Mouse (Mus musculus): ENCODE data around the gene Agpat4. TPM values are rescaled to one million over a fixed set of nuclear protein-coding genes. Genes with fewer than 3 reads are reported as not detected.

Gene Agpat4
- polyA plus RNA-seq, 2 experiments = 22.1 to 23.7 TPM

GRCm38 (mm10) chr17:12160540-12160939 is 42.0 kb downstream of the Agpat4 start:
- no peaks in the 10 kb centered on the region for H3K9me3 ChIP-seq (ENCODE audit: control insufficient read depth, low read length)
- H3K36me3 ChIP-seq (ENCODE audit: control insufficient read depth, insufficient read depth, low read length) = peaks cover 8% of the 10 kb centered on the region; the same call in 1 of the 2 replicates
- no peak for DNase-seq (ENCODE audit: low spot score)
- 97% methylated on average over 2 of the region's 2 CpGs for WGBS
- H3K4me3 ChIP-seq (replicated peaks; ENCODE audit: low read length) = no peak overlapping the region
- no peak for TF ChIP-seq POLR2A (IDR thresholded peaks at IDR 0.05; ENCODE audit: borderline replicate concordance, extremely low read depth, insufficient read depth, insufficient read length)
- no peak overlapping the region for H3K4me2 ChIP-seq (replicated peaks; ENCODE audit: low read depth, low read length, severe bottlenecking)
- no peak overlapping the region for H3K27ac ChIP-seq (replicated peaks; ENCODE audit: low read depth, low read length)
- peaks cover 15% of the 10 kb centered on the region for H3K4me1 ChIP-seq (ENCODE audit: control insufficient read depth, insufficient read depth, low read length)
- no peak for ATAC-seq (ENCODE audit: low FRiP score, low read depth)
- no peak overlapping the region for H3K9ac ChIP-seq (ENCODE audit: low read depth, low read length, severe bottlenecking)
- no peaks in the 10 kb centered on the region for H3K27me3 ChIP-seq (ENCODE audit: control insufficient read depth, insufficient read depth, low read length)

DNA sequence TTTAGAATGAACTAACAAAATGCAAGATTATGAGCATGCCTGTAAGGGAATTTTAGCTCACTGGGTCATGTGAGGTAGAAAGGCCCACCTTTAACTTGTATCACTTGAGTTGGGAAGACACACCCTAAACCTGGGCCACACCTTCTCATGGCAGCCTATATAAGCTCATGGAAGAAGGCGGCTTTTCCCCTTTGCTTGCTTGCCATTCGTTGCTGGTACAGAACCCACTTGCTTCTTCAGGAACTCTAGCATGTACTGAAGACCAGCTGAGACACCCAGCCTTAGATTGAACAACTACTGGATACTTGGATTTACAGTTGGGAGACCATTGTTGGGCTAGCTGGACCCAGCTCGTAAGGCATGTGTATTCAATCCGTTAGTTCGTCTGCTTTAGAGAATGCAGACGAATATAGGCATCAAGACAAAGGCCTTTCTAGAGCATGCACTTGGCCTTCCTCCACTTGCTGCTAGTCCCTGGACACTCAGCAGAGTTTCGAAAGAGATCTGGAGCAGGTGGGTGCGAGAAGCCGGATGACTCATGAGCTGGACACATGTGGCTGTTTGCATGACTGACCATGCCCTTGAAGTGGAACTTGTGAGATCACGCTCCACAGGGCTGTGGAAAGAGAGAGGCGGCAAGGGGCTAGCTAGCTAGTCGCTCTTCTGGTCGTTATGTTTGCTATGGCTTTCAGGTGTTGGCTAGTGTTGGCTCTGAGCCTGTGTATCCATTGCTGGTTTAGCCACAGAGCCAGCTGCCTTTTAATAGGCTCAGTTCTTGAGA is 42.7 kb downstream of the Agpat4 start:
- Histone ChIP-seq H3K27ac (replicated peaks; ENCODE audit: low read depth, low read length) (no peak overlapping the region), H3K27me3 (ENCODE audit: control insufficient read depth, insufficient read depth, low read length) (no peaks in the 10 kb centered on the region), H3K4me3 (replicated peaks; ENCODE audit: low read length) (no peak overlapping the region), H3K9ac (ENCODE audit: low read depth, low read length, severe bottlenecking) (no peak overlapping the region), H3K36me3 (ENCODE audit: control insufficient read depth, insufficient read depth, low read length) (peaks cover 11% of the 10 kb centered on the region), H3K4me2 (replicated peaks; ENCODE audit: low read depth, low read length, severe bottlenecking) (no peak overlapping the region), H3K4me1 (ENCODE audit: control insufficient read depth, insufficient read depth, low read length) (peaks cover 15% of the 10 kb centered on the region), H3K9me3 (ENCODE audit: control insufficient read depth, low read length) (no peaks in the 10 kb centered on the region)
- WGBS = 83% methylated on average over 13 of the region's 13 CpGs
- no peak for TF ChIP-seq POLR2A (IDR thresholded peaks at IDR 0.05; ENCODE audit: borderline replicate concordance, extremely low read depth, insufficient read depth, insufficient read length)
- no peak for DNase-seq (ENCODE audit: low spot score)
- no peak for ATAC-seq (ENCODE audit: low FRiP score, low read depth)

DNA sequence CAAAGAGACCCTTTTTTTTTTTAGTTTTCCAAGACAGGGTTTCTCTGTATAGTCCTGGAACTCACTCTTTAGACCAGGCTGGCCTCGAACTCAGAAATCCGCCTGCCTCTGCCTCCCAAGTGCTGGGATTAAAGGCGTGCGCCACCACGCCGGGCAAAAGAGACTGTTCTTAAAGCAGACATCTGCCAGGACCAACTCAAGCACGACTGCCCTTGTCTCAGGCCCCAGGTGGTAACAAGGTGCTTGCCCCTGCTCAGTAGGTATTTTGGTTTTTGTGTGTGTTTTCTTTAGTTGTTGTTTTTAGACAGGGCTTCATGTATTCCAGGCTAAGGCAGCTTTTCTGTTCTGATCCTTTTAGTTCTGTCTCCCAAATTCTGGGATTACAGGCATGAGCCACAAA is 43.4 kb downstream of the Agpat4 start:
- Histone ChIP-seq H3K9ac (ENCODE audit: low read depth, low read length, severe bottlenecking) (no peak overlapping the region), H3K27ac (replicated peaks; ENCODE audit: low read depth, low read length) (no peak overlapping the region), H3K4me2 (replicated peaks; ENCODE audit: low read depth, low read length, severe bottlenecking) (no peak overlapping the region), H3K9me3 (ENCODE audit: control insufficient read depth, low read length) (no peaks in the 10 kb centered on the region), H3K36me3 (ENCODE audit: control insufficient read depth, insufficient read depth, low read length) (peaks cover 11% of the 10 kb centered on the region), H3K27me3 (ENCODE audit: control insufficient read depth, insufficient read depth, low read length) (no peaks in the 10 kb centered on the region), H3K4me3 (replicated peaks; ENCODE audit: low read length) (no peak overlapping the region), H3K4me1 (ENCODE audit: control insufficient read depth, insufficient read depth, low read length) (peaks cover 15% of the 10 kb centered on the region)
- DNase-seq (ENCODE audit: low spot score) (no peak), ATAC-seq (ENCODE audit: low FRiP score, low read depth) (no peak)
- WGBS = 93% methylated on average over 7 of the region's 7 CpGs
- TF ChIP-seq POLR2A (IDR thresholded peaks at IDR 0.05; ENCODE audit: borderline replicate concordance, extremely low read depth, insufficient read depth, insufficient read length) = no peak

GRCm38 (mm10) chr17:12162824-12163223 is 44.3 kb downstream of the Agpat4 start:
- Histone ChIP-seq H3K27me3 (ENCODE audit: control insufficient read depth, insufficient read depth, low read length) (no peaks in the 10 kb centered on the region), H3K27ac (replicated peaks; ENCODE audit: low read depth, low read length) (peak overlapping the region; percentile 26; the same call in 1 of the 2 replicates), H3K9ac (ENCODE audit: low read depth, low read length, severe bottlenecking) (no peak overlapping the region), H3K9me3 (ENCODE audit: control insufficient read depth, low read length) (no peaks in the 10 kb centered on the region), H3K36me3 (ENCODE audit: control insufficient read depth, insufficient read depth, low read length) (peaks cover 9% of the 10 kb centered on the region), H3K4me3 (replicated peaks; ENCODE audit: low read length) (no peak overlapping the region), H3K4me1 (ENCODE audit: control insufficient read depth, insufficient read depth, low read length) (peaks cover 15% of the 10 kb centered on the region), H3K4me2 (replicated peaks; ENCODE audit: low read depth, low read length, severe bottlenecking) (no peak overlapping the region)
- TF ChIP-seq POLR2A (IDR thresholded peaks at IDR 0.05; ENCODE audit: borderline replicate concordance, extremely low read depth, insufficient read depth, insufficient read length) = no peak
- DNase-seq (ENCODE audit: low spot score) (peak; percentile 49), ATAC-seq (ENCODE audit: low FRiP score, low read depth) (no peak)
- WGBS = 40% methylated on average over 4 of the region's 4 CpGs

GRCm38 (mm10) chr17:12163403-12163802 is 44.9 kb downstream of the Agpat4 start:
- no peaks in the 10 kb centered on the region for H3K27me3 ChIP-seq (ENCODE audit: control insufficient read depth, insufficient read depth, low read length)
- no peaks in the 10 kb centered on the region for H3K9me3 ChIP-seq (ENCODE audit: control insufficient read depth, low read length)
- H3K4me3 ChIP-seq (replicated peaks; ENCODE audit: low read length) = no peak overlapping the region
- H3K27ac ChIP-seq (replicated peaks; ENCODE audit: low read depth, low read length) = no peak overlapping the region
- ATAC-seq (ENCODE audit: low FRiP score, low read depth) (peak; percentile 74), DNase-seq (ENCODE audit: low spot score) (peak; percentile 58)
- no peak for TF ChIP-seq POLR2A (IDR thresholded peaks at IDR 0.05; ENCODE audit: borderline replicate concordance, extremely low read depth, insufficient read depth, insufficient read length)
- H3K4me1 ChIP-seq (ENCODE audit: control insufficient read depth, insufficient read depth, low read length) = peaks cover 20% of the 10 kb centered on the region
- H3K36me3 ChIP-seq (ENCODE audit: control insufficient read depth, insufficient read depth, low read length) = peaks cover 6% of the 10 kb centered on the region
- H3K4me2 ChIP-seq (replicated peaks; ENCODE audit: low read depth, low read length, severe bottlenecking) = no peak overlapping the region
- WGBS = 52% methylated on average over 13 of the region's 13 CpGs
- H3K9ac ChIP-seq (ENCODE audit: low read depth, low read length, severe bottlenecking) = no peak overlapping the region

Data from limb, embryonic 14.5 days (tissue).